Mouse (Mus musculus) spleen, adult 2 months (tissue): ENCODE data around the gene Olfr1496.

Experiments
- CTCF ChIP-seq: fragments of 200-500 bp; IDR thresholded peaks from 2 replicates; pipeline ENCODE4 v1.5.1; 2011; ENCODE audit warnings: mild to moderate bottlenecking, inconsistent platforms; ENCODE audit not compliant: insufficient read depth, insufficient read length, insufficient replicate concordance; ENCODE audit errors: extremely low read depth
- POLR2A ChIP-seq: fragments of 200-500 bp; IDR thresholded peaks from 2 replicates; pipeline ENCODE4 v1.6.1; 2011; ENCODE audit warnings: low read depth, low read length, inconsistent platforms

DNA sequence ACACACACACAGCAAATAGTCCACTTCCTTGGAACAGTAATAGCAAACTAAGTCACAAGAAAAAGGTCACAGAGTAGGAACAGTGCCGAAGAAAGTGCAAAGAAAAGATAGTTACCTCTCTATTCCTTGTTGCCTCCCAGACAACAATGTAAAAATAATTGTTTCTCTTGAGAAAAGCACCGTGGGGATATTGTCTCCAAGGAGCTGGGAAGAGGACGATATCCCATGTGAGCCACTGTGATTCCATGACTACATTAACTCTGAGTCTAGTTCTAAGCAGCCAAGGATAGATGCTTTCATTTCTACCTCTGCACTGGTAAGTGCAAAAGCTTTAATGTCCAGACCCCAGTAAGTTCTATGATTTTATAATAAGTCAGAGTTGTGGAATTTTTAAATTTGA, 13.4 kb upstream of the Olfr1496 start, which contains the start of gene Olfr1495:
- TF ChIP-seq CTCF (no peak), POLR2A (no peak)
